Mouse (Mus musculus): ENCODE measurements around the gene Tob1. TPM values are rescaled to one million over a fixed set of nuclear protein-coding genes. Genes with fewer than 3 reads are reported as not detected.

The Tob1 gene
- polyA plus RNA-seq, 1 experiment = 6.4 TPM

DNA sequence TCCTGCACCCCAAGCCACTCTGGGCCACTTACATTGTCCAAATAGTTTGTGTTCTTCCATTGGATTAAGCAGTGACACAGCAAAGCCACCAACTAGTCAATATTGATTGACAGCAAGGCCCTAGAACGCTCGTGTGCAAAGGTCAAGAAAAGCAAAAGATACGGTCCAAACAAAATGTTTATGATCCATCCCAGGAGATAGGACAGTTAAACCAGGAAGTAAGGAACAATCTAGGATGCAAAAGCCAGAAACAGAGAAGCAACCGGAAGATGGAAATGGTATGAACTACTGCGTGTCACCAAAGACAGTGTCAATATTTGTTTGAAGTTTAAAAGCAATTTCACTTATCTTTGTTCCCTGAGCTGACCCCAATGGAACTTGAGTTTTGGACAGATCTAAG lies 9.1 kb upstream of the Tob1 start:
- no peak overlapping the region for H3K27ac ChIP-seq (ENCODE audit: control insufficient read depth, insufficient read depth, low read depth, low read length, poor library complexity)
- no peak overlapping the region for H3K4me3 ChIP-seq (replicated peaks; ENCODE audit: control insufficient read depth, low read depth, low read length)
- H3K4me1 ChIP-seq (ENCODE audit: control insufficient read depth, insufficient read depth, low read length) = peaks cover 10% of the 10 kb centered on the region
- WGBS = 85% methylated on average over 5 of the region's 5 CpGs
- no peak for TF ChIP-seq CTCF (IDR thresholded peaks at IDR 0.05; ENCODE audit: control insufficient read depth, insufficient read depth, low read length)
- no peak for TF ChIP-seq POLR2A (IDR thresholded peaks at IDR 0.05; ENCODE audit: borderline replicate concordance, control insufficient read depth, low read depth, low read length)

DNA sequence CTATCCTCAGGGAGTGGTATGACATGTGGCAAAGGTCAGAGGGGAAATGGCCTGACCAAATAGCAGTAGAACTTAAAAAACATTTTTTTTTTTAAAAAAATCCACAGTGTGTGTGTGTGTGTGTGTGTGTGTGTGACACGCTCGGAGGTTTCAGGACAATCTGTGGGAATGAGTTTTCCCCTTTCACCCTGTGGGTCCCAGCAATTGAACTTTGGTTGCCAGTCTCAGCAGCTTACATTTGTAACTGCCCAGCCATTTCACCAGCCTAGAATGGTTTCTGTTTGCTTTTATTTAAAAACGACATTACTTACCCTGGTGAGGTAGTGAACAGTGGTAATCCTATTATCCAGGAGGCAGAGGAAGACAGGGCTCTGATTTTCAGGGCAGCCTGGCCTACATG lies 8.2 kb upstream of the Tob1 start:
- no peak for TF ChIP-seq POLR2A (IDR thresholded peaks at IDR 0.05; ENCODE audit: borderline replicate concordance, control insufficient read depth, low read depth, low read length)
- no peak for TF ChIP-seq CTCF (IDR thresholded peaks at IDR 0.05; ENCODE audit: control insufficient read depth, insufficient read depth, low read length)
- H3K4me1 ChIP-seq (ENCODE audit: control insufficient read depth, insufficient read depth, low read length) = peaks cover 9% of the 10 kb centered on the region
- no peak overlapping the region for H3K4me3 ChIP-seq (replicated peaks; ENCODE audit: control insufficient read depth, low read depth, low read length)
- H3K27ac ChIP-seq (ENCODE audit: control insufficient read depth, insufficient read depth, low read depth, low read length, poor library complexity) = no peak overlapping the region
- WGBS = 87% methylated on average over 3 of the region's 3 CpGs

DNA sequence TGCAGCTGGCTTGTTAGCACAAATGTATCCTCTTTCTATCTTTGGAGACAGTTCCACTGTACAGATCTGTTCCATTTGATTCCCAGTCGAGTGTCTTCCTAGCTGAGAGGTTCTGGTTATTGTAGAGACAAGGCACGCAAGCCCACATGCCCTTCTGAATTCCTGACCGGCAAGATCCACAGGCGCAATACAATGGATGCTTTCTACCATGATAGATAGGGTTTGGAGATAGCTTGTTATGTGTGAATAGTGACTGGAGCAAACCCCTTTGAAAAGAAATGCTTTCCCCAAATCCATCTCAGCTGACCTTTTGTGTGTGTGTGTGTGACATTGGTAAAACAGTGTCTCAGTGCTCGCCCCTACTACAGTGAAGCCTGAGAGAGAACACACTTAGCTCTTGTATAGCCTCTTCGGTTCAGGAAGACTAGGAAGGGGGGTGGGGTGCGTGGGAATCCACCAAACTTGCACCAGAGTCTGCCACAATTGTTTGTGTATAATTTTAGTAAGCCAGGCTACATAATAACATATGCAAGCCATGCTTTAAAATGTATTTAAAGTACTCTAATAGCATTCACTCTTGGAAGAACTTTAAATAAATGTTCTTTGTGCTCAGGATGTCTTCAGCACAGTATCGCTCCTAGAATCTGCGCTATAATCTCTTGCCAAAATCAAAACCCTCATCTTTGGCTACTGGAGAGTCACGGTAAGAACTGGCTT lies 4.7 kb upstream of the Tob1 start:
- WGBS = 74% methylated on average over 10 of the region's 10 CpGs
- Histone ChIP-seq H3K4me3 (replicated peaks; ENCODE audit: control insufficient read depth, low read depth, low read length) (no peak overlapping the region), H3K4me1 (ENCODE audit: control insufficient read depth, insufficient read depth, low read length) (peaks cover 6% of the 10 kb centered on the region), H3K27ac (ENCODE audit: control insufficient read depth, insufficient read depth, low read depth, low read length, poor library complexity) (peak overlapping the region; percentile 32; the same call in 1 of the 2 replicates)
- no peak for TF ChIP-seq CTCF (IDR thresholded peaks at IDR 0.05; ENCODE audit: control insufficient read depth, insufficient read depth, low read length)
- no peak for TF ChIP-seq POLR2A (IDR thresholded peaks at IDR 0.05; ENCODE audit: borderline replicate concordance, control insufficient read depth, low read depth, low read length)

GRCm38 (mm10) chr11:94208811-94209675 lies 2.2 kb upstream of the Tob1 start:
- TF ChIP-seq CTCF (IDR thresholded peaks at IDR 0.05; ENCODE audit: control insufficient read depth, insufficient read depth, low read length) = no peak
- no peak for TF ChIP-seq POLR2A (IDR thresholded peaks at IDR 0.05; ENCODE audit: borderline replicate concordance, control insufficient read depth, low read depth, low read length)
- no peak overlapping the region for H3K4me3 ChIP-seq (replicated peaks; ENCODE audit: control insufficient read depth, low read depth, low read length)
- H3K27ac ChIP-seq (ENCODE audit: control insufficient read depth, insufficient read depth, low read depth, low read length, poor library complexity) = no peak overlapping the region
- H3K4me1 ChIP-seq (ENCODE audit: control insufficient read depth, insufficient read depth, low read length) = peaks cover 6% of the 10 kb centered on the region
- WGBS = 37% methylated on average over 8 of the region's 8 CpGs

GRCm38 (mm10) chr11:94209695-94210131 lies 1.5 kb upstream of the Tob1 start:
- WGBS = 2% methylated on average over 14 of the region's 14 CpGs
- TF ChIP-seq POLR2A (IDR thresholded peaks at IDR 0.05; ENCODE audit: borderline replicate concordance, control insufficient read depth, low read depth, low read length) = no peak
- TF ChIP-seq CTCF (IDR thresholded peaks at IDR 0.05; ENCODE audit: control insufficient read depth, insufficient read depth, low read length) = no peak
- H3K4me3 ChIP-seq (replicated peaks; ENCODE audit: control insufficient read depth, low read depth, low read length) = peak overlapping the region; percentile 79
- peaks cover 6% of the 10 kb centered on the region for H3K4me1 ChIP-seq (ENCODE audit: control insufficient read depth, insufficient read depth, low read length)
- peak overlapping the region; percentile 95 for H3K27ac ChIP-seq (ENCODE audit: control insufficient read depth, insufficient read depth, low read depth, low read length, poor library complexity)

DNA sequence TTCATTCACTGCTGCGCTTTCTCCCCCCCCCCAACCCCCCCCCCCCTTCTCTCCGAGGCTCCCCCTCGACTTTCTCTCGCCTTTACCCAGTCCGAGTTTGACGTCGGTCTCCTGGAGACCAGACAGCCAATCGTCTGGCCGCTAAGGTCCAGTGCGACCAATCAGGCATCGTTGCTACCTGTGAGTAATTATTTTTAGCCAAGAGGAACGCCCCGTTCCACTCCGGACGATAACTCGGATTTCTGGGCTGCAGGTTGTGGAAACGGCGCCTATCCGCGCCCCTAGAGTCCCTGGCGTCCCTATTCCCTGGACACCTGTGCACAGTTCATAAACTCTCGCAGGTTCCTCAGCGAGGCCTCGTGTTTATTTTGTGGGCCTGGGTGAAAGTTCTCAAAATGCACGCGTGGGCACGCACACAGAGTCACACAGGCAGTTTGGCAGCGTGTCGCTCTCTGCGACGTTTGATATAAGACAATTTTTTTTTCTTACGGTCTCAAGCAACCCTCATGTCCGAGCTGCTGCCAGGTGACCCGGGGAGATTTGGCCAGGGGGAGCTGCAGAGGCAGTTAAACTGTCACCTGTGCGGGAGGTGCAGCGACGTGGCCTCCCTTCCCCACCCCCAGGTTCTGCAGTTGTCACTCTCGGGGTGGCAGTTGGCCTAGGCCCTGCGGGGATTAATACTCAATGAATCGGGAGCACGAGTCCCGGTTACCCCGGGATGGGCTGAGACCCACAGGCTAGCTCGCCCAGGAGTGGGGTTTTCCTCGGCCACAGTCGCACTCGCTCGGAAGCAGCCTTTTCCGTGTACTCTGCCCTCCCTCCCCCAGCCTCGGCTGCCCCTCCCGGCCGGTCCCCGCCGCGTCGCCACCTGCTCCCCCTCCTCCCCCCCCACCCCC lies 815 bp upstream of the Tob1 start:
- no peak for TF ChIP-seq CTCF (IDR thresholded peaks at IDR 0.05; ENCODE audit: control insufficient read depth, insufficient read depth, low read length)
- peak; percentile 77; the same call in 1 of the 2 replicates for TF ChIP-seq POLR2A (IDR thresholded peaks at IDR 0.05; ENCODE audit: borderline replicate concordance, control insufficient read depth, low read depth, low read length)
- under 1% methylated on average over 45 of the region's 56 CpGs for WGBS
- peak overlapping the region; percentile 79 for H3K4me3 ChIP-seq (replicated peaks; ENCODE audit: control insufficient read depth, low read depth, low read length)

DNA sequence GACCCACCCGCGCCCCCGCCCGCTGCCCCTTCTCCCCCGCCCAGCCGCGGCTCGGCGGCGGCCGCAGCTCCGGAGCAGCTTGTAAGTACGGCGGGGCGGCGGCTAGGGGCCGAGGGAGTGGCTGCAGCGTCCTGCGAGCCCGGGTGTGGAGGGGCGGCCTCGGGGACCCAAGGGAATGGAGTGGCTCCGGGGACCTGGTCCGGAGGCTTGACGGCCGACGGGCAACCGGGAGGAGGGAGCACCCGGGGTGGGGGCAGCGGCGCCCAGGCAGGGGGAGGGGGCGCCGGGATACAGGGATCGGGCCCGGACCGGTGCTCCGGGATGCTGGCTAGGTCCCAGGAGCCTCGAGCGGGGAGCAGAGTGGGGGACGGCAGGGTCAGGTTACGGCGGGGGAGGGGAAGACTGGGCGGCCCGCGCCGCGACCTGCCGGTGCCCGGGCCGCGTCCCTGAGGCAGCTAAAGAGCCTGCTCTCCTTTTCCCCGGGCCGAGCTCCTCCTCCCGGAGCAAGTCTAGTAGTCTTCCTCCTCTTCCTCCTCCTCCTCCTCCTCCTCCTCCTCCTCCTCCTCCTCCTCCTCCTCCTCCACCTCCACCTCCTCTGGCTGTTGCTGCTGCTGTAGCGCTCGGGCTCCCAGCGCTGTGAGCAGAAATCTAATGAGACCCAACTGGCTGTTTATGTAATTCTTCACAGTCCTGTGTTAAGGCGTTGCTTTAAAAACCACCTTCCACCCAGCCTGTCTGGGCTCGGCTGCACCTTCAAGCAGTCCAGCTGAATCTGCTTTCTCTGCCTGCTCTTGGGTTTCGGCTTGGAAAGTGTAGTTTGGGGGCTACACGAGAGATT lies 616 bp downstream of the Tob1 start:
- TF ChIP-seq POLR2A (IDR thresholded peaks at IDR 0.05; ENCODE audit: borderline replicate concordance, control insufficient read depth, low read depth, low read length) = no peak
- no peak for TF ChIP-seq CTCF (IDR thresholded peaks at IDR 0.05; ENCODE audit: control insufficient read depth, insufficient read depth, low read length)
- Histone ChIP-seq H3K4me3 (replicated peaks; ENCODE audit: control insufficient read depth, low read depth, low read length) (peak overlapping the region; percentile 42), H3K4me1 (ENCODE audit: control insufficient read depth, insufficient read depth, low read length) (no peaks in the 10 kb centered on the region; the same call in 1 of the 2 replicates), H3K27ac (ENCODE audit: control insufficient read depth, insufficient read depth, low read depth, low read length, poor library complexity) (peak overlapping the region; percentile 72)
- under 1% methylated on average over 56 of the region's 61 CpGs for WGBS

More for the DNA sequence above, 815 bp upstream of the Tob1 start:
- Histone ChIP-seq H3K4me1 (ENCODE audit: control insufficient read depth, insufficient read depth, low read length) (peaks cover 6% of the 10 kb centered on the region), H3K27ac (ENCODE audit: control insufficient read depth, insufficient read depth, low read depth, low read length, poor library complexity) (peak overlapping the region; percentile 97)
